Mouse (Mus musculus) thymus, adult 2 months (tissue): ENCODE measurements around the gene Spib. TPM values are rescaled to one million over a fixed set of nuclear protein-coding genes. Genes with fewer than 3 reads are reported as not detected.

Experiments
- DNase-seq: peaks from one replicate; pipeline ENCODE4 v3.0.0; 2021
- H3K27ac ChIP-seq: fragments of 200-500 bp; 2 replicates; pipeline ENCODE4 v1.5.1; 2012; ENCODE audit warnings: low read length, control low read depth; ENCODE audit not compliant: control insufficient read depth, insufficient read depth
- H3K27me3 ChIP-seq: fragments of 200-500 bp; 2 replicates; pipeline ENCODE4 v1.6.1; 2012; ENCODE audit warnings: mild to moderate bottlenecking, low read length, moderate library complexity, mixed read lengths; ENCODE audit not compliant: control insufficient read depth, insufficient read depth
- H3K36me3 ChIP-seq: fragments of 200-500 bp; 2 replicates; pipeline ENCODE4 v1.6.1; 2012; ENCODE audit warnings: mild to moderate bottlenecking, low read length, moderate library complexity; ENCODE audit not compliant: control insufficient read depth, insufficient read depth
- H3K4me1 ChIP-seq: fragments of 200-500 bp; replicated peaks from 2 replicates; pipeline ENCODE4 v1.6.1; 2012; ENCODE audit warnings: low read length; ENCODE audit not compliant: control insufficient read depth, insufficient read depth
- H3K4me3 ChIP-seq: fragments of 200-500 bp; 2 replicates; pipeline ENCODE4 v1.5.1; 2012; ENCODE audit warnings: mild to moderate bottlenecking, low read length, control low read depth, moderate library complexity; ENCODE audit not compliant: control insufficient read depth, insufficient read depth
- CTCF ChIP-seq: fragments of 200-500 bp; IDR thresholded peaks from 2 replicates; pipeline ENCODE4 v1.5.1; 2012; ENCODE audit warnings: mild to moderate bottlenecking, control low read depth, low read length, moderate library complexity, borderline replicate concordance; ENCODE audit not compliant: control insufficient read depth, poor library complexity, insufficient read depth; ENCODE audit errors: extremely low read depth
- POLR2A ChIP-seq: fragments of 200-500 bp; IDR thresholded peaks from 2 replicates; pipeline ENCODE4 v1.6.1; 2012; ENCODE audit warnings: mild to moderate bottlenecking, low read length, control low read depth, moderate library complexity; ENCODE audit not compliant: control insufficient read depth, poor library complexity, insufficient read depth; ENCODE audit errors: extremely low read depth
- WGBS: fragments of 180-500 bp; shearing (Covaris S2); methylation state at CpG from one replicate; pipeline ENCODE4 v1.1.7; 2018; 5-methylcytosine and 5-hydroxymethylcytosine counted together
- polyA plus RNA-seq: library from polyadenylated mRNA; depleted of rRNA; stranded (reverse); fragments of >200 nt; gene quantifications from 2 replicates; pipeline ENCODE4 v1.2.3, GENCODE M21; 2012; rRNA removed

Spib gene
- polyA plus RNA-seq, 1 experiment: 43.3 TPM

DNA sequence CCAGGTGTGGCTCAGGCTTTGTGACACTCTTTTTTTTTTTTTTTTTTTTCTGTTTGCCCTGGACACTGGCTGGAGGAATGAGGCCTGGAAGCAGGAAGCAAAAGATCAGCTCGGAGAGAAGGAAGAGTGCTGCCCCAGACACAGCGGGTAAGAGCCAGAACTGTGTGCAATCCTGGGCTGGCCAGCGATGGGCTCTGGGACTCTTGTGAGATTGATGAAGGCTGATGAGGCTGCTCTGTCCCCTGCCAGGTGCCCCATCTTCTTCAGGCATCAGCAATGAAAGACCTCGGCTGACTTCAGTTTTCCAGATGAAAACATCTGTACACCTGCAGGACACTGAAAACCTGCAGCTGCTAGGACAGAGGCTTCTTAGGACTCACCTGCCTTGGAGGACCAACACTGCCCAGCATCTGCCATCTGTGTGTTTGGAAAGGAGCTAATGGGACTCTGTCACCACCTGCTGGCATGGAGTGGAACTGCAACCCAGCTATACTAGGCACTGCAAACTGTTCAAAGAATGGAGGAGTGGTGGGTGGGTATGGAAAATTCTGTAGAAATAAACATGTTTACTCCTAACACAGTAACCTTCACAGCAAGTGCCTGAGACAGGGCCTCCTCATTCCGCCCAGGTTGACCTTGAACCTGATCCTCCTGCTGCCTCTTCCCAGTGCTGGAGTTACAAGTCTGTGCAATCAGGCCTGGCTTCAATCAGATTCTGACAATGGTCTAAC is 46.9 kb downstream of the Spib start:
- Histone ChIP-seq H3K4me3 (no peak overlapping the region), H3K27me3 (no peaks in the 10 kb centered on the region; the same call in 1 of the 2 replicates), H3K36me3 (no peaks in the 10 kb centered on the region; the same call in 1 of the 2 replicates), H3K27ac (no peak overlapping the region), H3K4me1 (peaks cover 4% of the 10 kb centered on the region; the same call in 1 of the 2 replicates)
- peak; percentile 73 for DNase-seq
- TF ChIP-seq POLR2A (no peak), CTCF (no peak)
- 59% methylated on average over 5 of the region's 5 CpGs for WGBS

DNA sequence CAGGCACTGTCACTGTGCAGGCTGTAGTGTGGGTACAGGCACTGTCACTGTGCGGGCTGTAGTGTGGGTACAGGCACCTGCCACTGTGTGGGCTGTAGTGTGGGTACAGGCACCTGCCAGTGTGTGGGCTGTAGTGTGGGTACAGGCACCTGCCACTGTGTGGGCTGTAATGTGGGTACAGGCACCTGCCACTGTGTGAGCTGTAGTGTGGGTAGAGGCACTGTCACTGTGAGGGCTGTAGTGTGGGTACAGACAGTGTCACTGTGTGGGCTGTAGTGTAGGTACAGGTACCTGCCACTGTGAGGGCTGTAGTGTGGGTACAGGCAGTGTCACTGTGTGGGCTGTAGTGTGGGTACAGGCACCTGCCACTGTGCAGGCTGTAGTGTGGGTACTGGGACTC is 47.8 kb downstream of the Spib start:
- no peak for TF ChIP-seq CTCF
- no peak for TF ChIP-seq POLR2A
- H3K27me3 ChIP-seq: no peaks in the 10 kb centered on the region; the same call in 1 of the 2 replicates
- H3K36me3 ChIP-seq: no peaks in the 10 kb centered on the region; the same call in 1 of the 2 replicates
- no peak overlapping the region for H3K27ac ChIP-seq
- DNase-seq: no peak
- no peak overlapping the region for H3K4me3 ChIP-seq
- 89% methylated on average over 1 of the region's 1 CpGs for WGBS
- no peaks in the 10 kb centered on the region for H3K4me1 ChIP-seq

DNA sequence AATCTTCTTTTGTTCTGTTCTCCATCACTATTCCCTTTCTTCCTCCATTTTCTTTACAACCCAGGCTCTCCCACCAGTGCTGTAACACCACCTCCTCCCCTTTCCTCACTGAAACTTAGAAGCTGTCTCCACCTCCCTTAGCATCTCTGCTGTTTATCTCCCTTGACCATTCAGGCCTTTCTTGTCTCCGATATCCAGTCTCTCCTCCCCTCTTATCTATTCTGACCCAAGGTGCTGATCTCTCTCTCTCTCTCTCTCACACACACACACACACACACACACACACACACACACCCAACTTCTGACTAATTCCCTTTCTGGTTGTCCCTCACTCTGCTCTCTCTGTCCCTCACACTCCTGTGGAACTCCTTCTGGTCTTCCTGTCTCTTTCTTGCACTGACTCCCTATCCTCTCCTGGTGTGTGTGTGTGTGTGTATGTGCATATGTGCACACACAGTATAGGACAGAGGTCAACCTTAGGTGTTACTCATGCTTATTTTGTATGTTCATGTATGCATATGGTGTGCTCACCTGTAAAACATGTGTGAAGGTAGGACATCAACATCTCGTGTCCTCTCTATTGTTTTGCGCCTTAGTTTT is 48.9 kb downstream of the Spib start:
- no peak overlapping the region for H3K4me3 ChIP-seq
- DNase-seq: no peak
- H3K4me1 ChIP-seq: no peaks in the 10 kb centered on the region
- H3K36me3 ChIP-seq: no peaks in the 10 kb centered on the region
- 72% methylated on average over 3 of the region's 3 CpGs for WGBS
- no peaks in the 10 kb centered on the region; the same call in 1 of the 2 replicates for H3K27me3 ChIP-seq
- no peak overlapping the region for H3K27ac ChIP-seq
- TF ChIP-seq CTCF (no peak), POLR2A (no peak)

Other genes starting within 250 kb of the Spib start
- 2.3 and 3.1 TPM in 2 replicates for gene Clec11a, start 225.2 kb downstream of the Spib start, polyA plus RNA-seq
- gene Shank1, start 221.8 kb downstream of the Spib start, polyA plus RNA-seq: 1.1 and 1.9 TPM in 2 replicates
- gene Syt3, start 148.0 kb downstream of the Spib start, polyA plus RNA-seq: 2.5 and 2.7 TPM in 2 replicates
- gene 1700008O03Rik, start 146.3 kb downstream of the Spib start, polyA plus RNA-seq: 1.8 and 2.1 TPM in 2 replicates
- 0.84 and 1.4 TPM in 2 replicates for gene Lrrc4b, start 103.1 kb downstream of the Spib start, polyA plus RNA-seq
- gene Aspdh, start 66.7 kb downstream of the Spib start, polyA plus RNA-seq: 0.32 and 1.6 TPM in 2 replicates
- gene Josd2, start 64.1 kb downstream of the Spib start, polyA plus RNA-seq: 107 and 142 TPM in 2 replicates
- gene Emc10, start 35.5 kb downstream of the Spib start, polyA plus RNA-seq: 378 and 406 TPM in 2 replicates
- gene Fam71e1, start 35.5 kb downstream of the Spib start, polyA plus RNA-seq: 7.8 and 9.4 TPM in 2 replicates
- gene Mybpc2, start 7.4 kb downstream of the Spib start, polyA plus RNA-seq: 0.53 and 0.55 TPM in 2 replicates
- 208 and 235 TPM in 2 replicates for gene Pold1, start 16.8 kb upstream of the Spib start, polyA plus RNA-seq
- gene Nr1h2, start 21.9 kb upstream of the Spib start, polyA plus RNA-seq: 302 and 308 TPM in 2 replicates
- 28.0 and 32.0 TPM in 2 replicates for gene Napsa, start 40.3 kb upstream of the Spib start, polyA plus RNA-seq
- 0.82 and 1.0 TPM in 2 replicates for gene Kcnc3, start 58.6 kb upstream of the Spib start, polyA plus RNA-seq
- gene Myh14, start 138.8 kb upstream of the Spib start, polyA plus RNA-seq: 1.9 and 3.7 TPM in 2 replicates
- gene Izumo2, start 176.7 kb upstream of the Spib start, polyA plus RNA-seq: not detected in 2 replicates
- gene Vrk3, start 216.3 kb upstream of the Spib start, polyA plus RNA-seq: 105 and 111 TPM in 2 replicates
- 1.1 TPM in 2 replicates for gene Zfp473, start 219.0 kb upstream of the Spib start, polyA plus RNA-seq